Mouse (Mus musculus) CH12.LX (cell line): ENCODE measurements at regions not wholly inside any gene's neighbourhood (a gene's known extent, or its start where the extent isn't known, plus 50 kb on each side); places are given as distances from the start of the nearest gene placed in this dataset.

Source experiments
- CTCF ChIP-seq, 2 experiments: IDR thresholded peaks in 1 of 2; conservative IDR thresholded peaks in 1 of 2; 2 replicates each; pipeline ENCODE4 v1.5.1; 2011 to 2012; ENCODE audit warnings: low read depth in 2 of 2, low read length in 2 of 2, improper control_type of control experiment in 1 of 2, inconsistent platforms in 1 of 2, mild to moderate bottlenecking in 1 of 2, moderate library complexity in 1 of 2
- ELF1 ChIP-seq: IDR thresholded peaks from 2 replicates; pipeline ENCODE4 v1.6.1; 2014; ENCODE audit warnings: low read depth, mild to moderate bottlenecking, inconsistent platforms, low read length, improper control_type of control experiment
- ETS1 ChIP-seq: conservative IDR thresholded peaks from 2 replicates; pipeline ENCODE4 v1.6.1; 2012; ENCODE audit warnings: low read depth, mild to moderate bottlenecking, inconsistent platforms, low read length, improper control_type of control experiment, moderate library complexity
- MYC ChIP-seq: IDR thresholded peaks from 2 replicates; pipeline ENCODE4 v1.6.1; 2011; ENCODE audit warnings: low read depth, mild to moderate bottlenecking, improper control_type of control experiment, low read length
- USF1 ChIP-seq: IDR thresholded peaks from 2 replicates; pipeline ENCODE4 v1.6.1; 2014; ENCODE audit warnings: low read depth, mild to moderate bottlenecking, inconsistent platforms, low read length, improper control_type of control experiment

GRCm38 (mm10) chr1:193421820-193422219 lies 51.7 kb upstream of the Camk1g start:
- no peak for TF ChIP-seq ETS1
- TF ChIP-seq USF1: no peak
- TF ChIP-seq CTCF (conservative IDR thresholded peaks at IDR 0.05 in 1 of 2, IDR thresholded peaks at IDR 0.05 in 1 of 2; ENCODE audit: low read depth in 2 of 2, low read length in 2 of 2): no peak
- no peak for TF ChIP-seq MYC
- no peak for TF ChIP-seq ELF1
